Mouse (Mus musculus): Measurements from ENCODE around the gene Timd4. TPM values are rescaled to one million over a fixed set of nuclear protein-coding genes. Genes with fewer than 3 reads are reported as not detected.

The Timd4 gene
- polyA plus RNA-seq (2015; fragmentation: Nextera tagmentation; extraction: Ambion mirVana): 1.2 and 1.3 TPM in 2 replicates

DNA sequence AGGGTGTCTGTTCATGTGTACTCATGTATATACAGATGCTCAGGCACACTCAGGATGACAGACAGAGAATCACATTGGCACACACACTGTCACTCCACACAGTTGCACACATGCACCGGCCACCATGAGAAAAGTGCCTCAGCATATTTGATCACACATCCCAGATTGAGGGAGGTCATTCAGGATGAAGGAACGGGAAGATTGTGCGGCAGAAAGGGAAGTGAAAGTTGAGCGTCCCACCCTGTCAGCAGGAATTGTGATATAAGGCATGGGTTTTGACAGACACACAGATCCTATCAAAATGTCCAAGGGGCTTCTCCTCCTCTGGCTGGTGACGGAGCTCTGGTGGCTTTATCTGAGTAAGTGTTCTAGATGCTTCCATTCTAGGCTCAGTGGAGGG lies at the start of gene Timd4:
Timd4 (plus strand) TSS at position 290 of the 400 bp plus-strand sequence.
- Histone ChIP-seq H3K9ac (ENCODE audit: low read depth, low read length) (no peak within 1 kb of the TSS), H3K4me1 (ENCODE audit: control insufficient read depth, insufficient read depth, low read length) (no peaks in the 10 kb centered on the region), H3K4me2 (ENCODE audit: low read depth, low read length) (no peak within 1 kb of the TSS), H3K36me3 (ENCODE audit: control insufficient read depth, insufficient read depth, low read length) (no peaks in the 10 kb centered on the region), H3K9me3 (ENCODE audit: control insufficient read depth, low read length) (no peaks in the 10 kb centered on the region), H3K27ac (ENCODE audit: low read length) (no peak within 1 kb of the TSS), H3K4me3 (ENCODE audit: low read length) (no peak within 1 kb of the TSS), H3K27me3 (replicated peaks; ENCODE audit: control insufficient read depth, insufficient read depth, low read length) (no peaks in the 10 kb centered on the region)
- WGBS: 84% methylated on average over 5 of the region's 5 CpGs
- ATAC-seq: no peak

DNA sequence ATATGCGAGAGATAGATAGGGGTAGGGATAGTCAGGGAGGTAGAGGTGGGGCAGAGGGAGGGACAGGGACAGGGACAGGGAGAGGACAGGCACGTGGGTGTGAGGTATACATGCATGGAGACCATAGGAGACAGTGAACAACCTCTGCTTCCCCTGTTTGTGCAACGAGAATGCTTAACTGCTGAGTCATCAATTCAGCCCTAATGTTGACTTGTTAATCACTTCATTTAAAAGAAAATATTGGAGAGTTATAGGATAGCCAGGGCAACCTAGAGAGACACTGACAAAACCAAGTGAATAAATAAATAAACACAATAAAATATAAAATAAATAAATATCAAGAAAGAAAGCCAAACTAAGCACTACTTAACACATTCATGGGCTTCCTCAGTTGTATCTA lies 33.7 kb upstream of the Timd4 start:
- no peaks in the 10 kb centered on the region for H3K9me3 ChIP-seq (ENCODE audit: control insufficient read depth, low read length)
- H3K36me3 ChIP-seq (ENCODE audit: control insufficient read depth, insufficient read depth, low read length): no peaks in the 10 kb centered on the region
- no peak overlapping the region for H3K4me3 ChIP-seq (ENCODE audit: low read length)
- WGBS: 68% methylated on average over 3 of the region's 3 CpGs
- ATAC-seq: no peak
- no peak overlapping the region for H3K4me2 ChIP-seq (ENCODE audit: low read depth, low read length)
- no peak overlapping the region for H3K27ac ChIP-seq (ENCODE audit: low read length)
- H3K27me3 ChIP-seq (replicated peaks; ENCODE audit: control insufficient read depth, insufficient read depth, low read length): no peaks in the 10 kb centered on the region
- H3K9ac ChIP-seq (ENCODE audit: low read depth, low read length): no peak overlapping the region
- no peaks in the 10 kb centered on the region for H3K4me1 ChIP-seq (ENCODE audit: control insufficient read depth, insufficient read depth, low read length)

GRCm38 (mm10) chr11:46779811-46780210 lies 30.8 kb upstream of the Timd4 start:
- 85% methylated on average over 2 of the region's 2 CpGs for WGBS
- no peak overlapping the region for H3K27ac ChIP-seq (ENCODE audit: low read length)
- no peaks in the 10 kb centered on the region for H3K9me3 ChIP-seq (ENCODE audit: control insufficient read depth, low read length)
- no peak for ATAC-seq
- H3K4me3 ChIP-seq (ENCODE audit: low read length): no peak overlapping the region
- no peaks in the 10 kb centered on the region for H3K27me3 ChIP-seq (replicated peaks; ENCODE audit: control insufficient read depth, insufficient read depth, low read length)
- no peaks in the 10 kb centered on the region for H3K4me1 ChIP-seq (ENCODE audit: control insufficient read depth, insufficient read depth, low read length)
- H3K9ac ChIP-seq (ENCODE audit: low read depth, low read length): no peak overlapping the region
- no peak overlapping the region for H3K4me2 ChIP-seq (ENCODE audit: low read depth, low read length)
- no peaks in the 10 kb centered on the region for H3K36me3 ChIP-seq (ENCODE audit: control insufficient read depth, insufficient read depth, low read length)

GRCm38 (mm10) chr11:46804440-46804839 lies 6.2 kb upstream of the Timd4 start:
- Histone ChIP-seq H3K4me2 (ENCODE audit: low read depth, low read length) (no peak overlapping the region), H3K27ac (ENCODE audit: low read length) (no peak overlapping the region), H3K9me3 (ENCODE audit: control insufficient read depth, low read length) (no peaks in the 10 kb centered on the region), H3K27me3 (replicated peaks; ENCODE audit: control insufficient read depth, insufficient read depth, low read length) (no peaks in the 10 kb centered on the region), H3K4me3 (ENCODE audit: low read length) (no peak overlapping the region), H3K4me1 (ENCODE audit: control insufficient read depth, insufficient read depth, low read length) (no peaks in the 10 kb centered on the region), H3K36me3 (ENCODE audit: control insufficient read depth, insufficient read depth, low read length) (no peaks in the 10 kb centered on the region), H3K9ac (ENCODE audit: low read depth, low read length) (no peak overlapping the region)
- WGBS: 85% methylated on average over 2 of the region's 2 CpGs
- no peak for ATAC-seq

DNA sequence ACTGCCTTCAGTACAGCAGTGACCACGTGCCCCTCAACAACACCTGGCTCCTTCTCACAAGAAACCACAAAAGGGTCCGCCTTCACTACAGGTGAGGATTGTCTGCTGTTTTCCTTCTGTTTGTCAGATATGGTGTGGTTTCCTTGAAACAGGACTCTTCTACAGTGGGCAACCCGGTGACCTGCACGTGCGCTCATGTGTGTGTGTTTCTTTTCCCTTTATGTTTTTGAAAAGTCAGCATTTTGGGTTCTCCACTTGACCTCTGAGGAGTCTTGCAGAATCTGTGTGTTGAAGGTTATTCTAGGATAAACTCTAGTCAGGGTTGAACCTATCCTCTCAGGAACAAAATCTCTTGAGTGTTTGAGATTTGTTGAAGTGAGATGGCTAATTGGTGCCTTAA lies 7.1 kb downstream of the Timd4 start:
- WGBS: 81% methylated on average over 5 of the region's 5 CpGs
- H3K27ac ChIP-seq (ENCODE audit: low read length): no peak overlapping the region

DNA sequence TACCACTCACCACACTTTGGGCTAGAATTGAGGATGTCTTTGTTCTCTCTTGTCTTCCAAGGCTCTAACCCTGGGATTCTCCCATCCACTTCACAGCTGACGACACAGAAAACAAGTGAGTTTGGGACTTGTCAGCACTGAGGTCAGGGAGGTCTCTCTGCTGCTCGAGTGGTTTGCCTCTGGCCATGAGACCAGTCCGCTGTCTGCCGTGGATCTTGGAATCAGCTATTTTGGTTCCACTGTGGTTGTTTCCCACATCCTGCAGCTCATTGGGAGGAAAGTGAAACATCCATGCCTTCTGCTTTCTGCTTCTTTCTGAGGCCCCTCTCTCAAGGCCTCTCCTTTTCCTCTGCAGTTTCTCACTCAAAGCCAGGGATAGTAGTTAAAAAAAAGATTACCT lies 9.3 kb downstream of the Timd4 start:
- no peak for ATAC-seq
- no peaks in the 10 kb centered on the region for H3K36me3 ChIP-seq (ENCODE audit: control insufficient read depth, insufficient read depth, low read length)
- H3K9me3 ChIP-seq (ENCODE audit: control insufficient read depth, low read length): no peaks in the 10 kb centered on the region
- H3K4me2 ChIP-seq (ENCODE audit: low read depth, low read length): no peak overlapping the region
- H3K27me3 ChIP-seq (replicated peaks; ENCODE audit: control insufficient read depth, insufficient read depth, low read length): no peaks in the 10 kb centered on the region
- H3K9ac ChIP-seq (ENCODE audit: low read depth, low read length): no peak overlapping the region
- 50% methylated on average over 4 of the region's 4 CpGs for WGBS
- no peaks in the 10 kb centered on the region for H3K4me1 ChIP-seq (ENCODE audit: control insufficient read depth, insufficient read depth, low read length)
- no peak overlapping the region for H3K27ac ChIP-seq (ENCODE audit: low read length)
- no peak overlapping the region for H3K4me3 ChIP-seq (ENCODE audit: low read length)

More for the DNA sequence above, 7.1 kb downstream of the Timd4 start:
- no peak overlapping the region for H3K4me3 ChIP-seq (ENCODE audit: low read length)
- ATAC-seq: no peak
- no peak overlapping the region for H3K9ac ChIP-seq (ENCODE audit: low read depth, low read length)
- H3K27me3 ChIP-seq (replicated peaks; ENCODE audit: control insufficient read depth, insufficient read depth, low read length): no peaks in the 10 kb centered on the region
- no peaks in the 10 kb centered on the region for H3K36me3 ChIP-seq (ENCODE audit: control insufficient read depth, insufficient read depth, low read length)
- H3K4me1 ChIP-seq (ENCODE audit: control insufficient read depth, insufficient read depth, low read length): no peaks in the 10 kb centered on the region
- no peak overlapping the region for H3K4me2 ChIP-seq (ENCODE audit: low read depth, low read length)
- H3K9me3 ChIP-seq (ENCODE audit: control insufficient read depth, low read length): no peaks in the 10 kb centered on the region

GRCm38 (mm10) chr11:46830348-46830747 lies 19.7 kb downstream of the Timd4 start:
- Histone ChIP-seq H3K36me3 (ENCODE audit: control insufficient read depth, insufficient read depth, low read length) (no peaks in the 10 kb centered on the region), H3K27ac (ENCODE audit: low read length) (no peak overlapping the region), H3K9ac (ENCODE audit: low read depth, low read length) (no peak overlapping the region), H3K4me3 (ENCODE audit: low read length) (no peak overlapping the region), H3K27me3 (replicated peaks; ENCODE audit: control insufficient read depth, insufficient read depth, low read length) (no peaks in the 10 kb centered on the region), H3K9me3 (ENCODE audit: control insufficient read depth, low read length) (no peaks in the 10 kb centered on the region), H3K4me1 (ENCODE audit: control insufficient read depth, insufficient read depth, low read length) (no peaks in the 10 kb centered on the region), H3K4me2 (ENCODE audit: low read depth, low read length) (no peak overlapping the region)
- ATAC-seq: no peak
- 64% methylated on average over 2 of the region's 2 CpGs for WGBS

- Histone ChIP-seq H3K9me3 (ENCODE audit: control insufficient read depth, low read length) (no peaks in the 10 kb centered on the region), H3K9ac (ENCODE audit: low read depth, low read length) (no peak overlapping the region), H3K4me2 (ENCODE audit: low read depth, low read length) (no peak overlapping the region), H3K27ac (ENCODE audit: low read length) (no peak overlapping the region), H3K36me3 (ENCODE audit: control insufficient read depth, insufficient read depth, low read length) (no peaks in the 10 kb centered on the region), H3K27me3 (replicated peaks; ENCODE audit: control insufficient read depth, insufficient read depth, low read length) (no peaks in the 10 kb centered on the region), H3K4me1 (ENCODE audit: control insufficient read depth, insufficient read depth, low read length) (no peaks in the 10 kb centered on the region), H3K4me3 (ENCODE audit: low read length) (no peak overlapping the region)
- WGBS: 67% methylated on average over 1 of the region's 1 CpGs
- no peak for ATAC-seq
Measured at GRCm38 (mm10) chr11:46835080-46835479, 24.5 kb downstream of the Timd4 start.

DNA sequence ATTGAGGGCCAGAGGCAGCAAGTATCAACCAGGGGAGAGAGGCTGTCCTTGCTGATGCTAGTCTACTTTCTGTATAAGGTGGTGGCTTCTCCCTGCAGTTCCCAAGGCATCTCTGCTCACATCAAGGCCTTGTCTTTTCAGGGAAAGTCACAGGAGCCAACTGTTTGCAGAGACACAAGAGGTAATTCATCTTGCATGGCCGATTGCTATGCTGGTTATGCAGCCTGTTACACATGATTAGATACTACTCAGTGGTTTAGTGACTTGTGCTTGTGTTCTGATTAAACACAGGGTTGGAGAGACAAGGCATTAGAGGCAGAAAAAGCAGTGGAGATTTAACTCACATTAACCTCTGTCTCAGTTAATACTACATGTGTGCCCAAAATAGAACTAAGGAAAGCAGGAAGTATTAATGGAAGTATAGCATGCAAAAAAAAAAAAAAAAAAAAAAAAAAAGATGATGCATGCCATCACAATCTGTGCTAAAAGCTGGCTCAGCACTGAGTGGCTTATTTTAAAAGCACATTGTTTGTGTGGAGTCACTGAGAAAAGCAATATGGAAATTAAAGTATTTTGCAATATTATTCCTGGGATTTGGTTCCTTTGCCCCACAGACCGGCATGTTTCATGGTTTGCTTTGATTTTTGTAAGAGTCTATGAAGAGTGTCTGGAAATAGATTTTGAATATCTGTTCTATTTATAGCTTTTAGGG lies 31.6 kb downstream of the Timd4 start:
- Histone ChIP-seq H3K9me3 (ENCODE audit: control insufficient read depth, low read length) (no peaks in the 10 kb centered on the region), H3K4me1 (ENCODE audit: control insufficient read depth, insufficient read depth, low read length) (no peaks in the 10 kb centered on the region), H3K27me3 (replicated peaks; ENCODE audit: control insufficient read depth, insufficient read depth, low read length) (no peaks in the 10 kb centered on the region), H3K27ac (ENCODE audit: low read length) (no peak overlapping the region), H3K4me2 (ENCODE audit: low read depth, low read length) (no peak overlapping the region), H3K4me3 (ENCODE audit: low read length) (no peak overlapping the region), H3K9ac (ENCODE audit: low read depth, low read length) (no peak overlapping the region), H3K36me3 (ENCODE audit: control insufficient read depth, insufficient read depth, low read length) (no peaks in the 10 kb centered on the region)
- ATAC-seq: no peak
- 54% methylated on average over 2 of the region's 2 CpGs for WGBS

- H3K4me1 ChIP-seq (ENCODE audit: control insufficient read depth, insufficient read depth, low read length): no peaks in the 10 kb centered on the region
- no peak overlapping the region for H3K9ac ChIP-seq (ENCODE audit: low read depth, low read length)
- ATAC-seq: no peak
- no peaks in the 10 kb centered on the region for H3K9me3 ChIP-seq (ENCODE audit: control insufficient read depth, low read length)
- no peak overlapping the region for H3K4me2 ChIP-seq (ENCODE audit: low read depth, low read length)
- no peak overlapping the region for H3K27ac ChIP-seq (ENCODE audit: low read length)
- no peaks in the 10 kb centered on the region for H3K27me3 ChIP-seq (replicated peaks; ENCODE audit: control insufficient read depth, insufficient read depth, low read length)
- WGBS: 76% methylated on average over 1 of the region's 1 CpGs
- H3K4me3 ChIP-seq (ENCODE audit: low read length): no peak overlapping the region
- H3K36me3 ChIP-seq (ENCODE audit: control insufficient read depth, insufficient read depth, low read length): no peaks in the 10 kb centered on the region
Measured at GRCm38 (mm10) chr11:46846661-46847060, 36.1 kb downstream of the Timd4 start.
